20 mouse cellular contexts compared by ENCODE assay signal in the genomic region with DNA sequence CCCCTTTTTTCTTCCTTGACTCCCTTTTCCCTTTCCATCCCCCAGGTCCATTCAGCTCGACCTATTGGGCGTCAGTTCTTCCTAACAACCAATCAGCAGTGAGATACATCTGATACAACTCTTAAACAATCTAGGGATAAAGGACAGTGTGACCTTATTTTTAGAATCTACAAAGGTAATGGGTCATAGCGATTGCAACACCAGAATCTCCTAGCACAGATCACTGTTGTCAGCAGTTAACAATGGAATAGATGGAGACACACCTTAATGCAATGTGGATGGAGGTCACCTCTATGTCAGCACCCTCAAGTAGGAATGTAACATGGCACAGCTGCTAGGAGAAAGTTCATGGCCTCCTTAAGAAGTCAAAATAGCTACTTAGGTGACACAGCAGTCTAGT. TPM values are rescaled to one million over a fixed set of nuclear protein-coding genes. Genes with fewer than 3 reads are reported as not detected.
DNase-seq lines count a peak whose midpoint lies in the region; ATAC-seq and TF ChIP-seq lines count a peak whose summit lies in the region.
"Had no signal": no experiment of that assay in that cellular context is flagged by ENCODE, and none has a peak within 500 bp of the region (broad histone marks: within the 10 kb centered on the region; RNA-seq: fewer than 3 reads in every experiment).

No protein-coding gene starts in this region.

- TF ChIP-seq CTCF in gastrocnemius, adult 2 months (IDR thresholded peaks at IDR 0.05) = no peak
- no peak for TF ChIP-seq CTCF in liver, postnatal 0 days (IDR thresholded peaks at IDR 0.05; ENCODE audit: low read depth)

- H3K4me1 ChIP-seq in liver, postnatal 0 days (ENCODE audit: insufficient read depth) = peaks cover 14% of the 10 kb centered on the region
- no peaks in the 10 kb centered on the region for H3K4me1 ChIP-seq in forebrain, embryonic 16.5 days (replicated peaks; ENCODE audit: control insufficient read depth, insufficient read depth, low read length)
- H3K4me1 ChIP-seq: embryonic facial prominence, embryonic 10.5 days; embryonic facial prominence, embryonic 12.5 days; forebrain, embryonic 13.5 days; forebrain, embryonic 15.5 days had no signal

- no peak overlapping the region for H3K4me3 ChIP-seq in gastrocnemius, adult 2 months
- H3K4me3 ChIP-seq in liver, postnatal 0 days (ENCODE audit: low read depth, low read length) = no peak overlapping the region
- H3K4me3 ChIP-seq in forebrain, embryonic 16.5 days (replicated peaks; ENCODE audit: low read length) = no peak overlapping the region
- H3K4me3 ChIP-seq: embryonic facial prominence, embryonic 10.5 days; embryonic facial prominence, embryonic 12.5 days; forebrain, embryonic 13.5 days; forebrain, embryonic 15.5 days had no signal

- peak overlapping the region; percentile 63; the same call in 1 of the 2 replicates for H3K27ac ChIP-seq in gastrocnemius, adult 2 months
- no peak overlapping the region for H3K27ac ChIP-seq in liver, postnatal 0 days (ENCODE audit: low read depth)
- H3K27ac ChIP-seq in forebrain, embryonic 16.5 days (ENCODE audit: low read length) = no peak overlapping the region
- H3K27ac ChIP-seq: embryonic facial prominence, embryonic 10.5 days; embryonic facial prominence, embryonic 12.5 days; forebrain, embryonic 13.5 days; forebrain, embryonic 15.5 days had no signal

- peaks cover 8% of the 10 kb centered on the region; the same call in 1 of the 2 replicates for H3K36me3 ChIP-seq in liver, postnatal 0 days (replicated peaks; ENCODE audit: insufficient read depth, low read length)
- H3K36me3 ChIP-seq in forebrain, embryonic 16.5 days (ENCODE audit: control insufficient read depth, insufficient read depth) = no peaks in the 10 kb centered on the region
- H3K36me3 ChIP-seq: forebrain, embryonic 15.5 days had no signal

- ATAC-seq in liver, postnatal 0 days = peak; percentile 59
- no peak for ATAC-seq in forebrain, embryonic 16.5 days
- ATAC-seq: activated CD4-positive, CD25-positive, alpha-beta regulatory T cell, adult 4 months; CD4-positive, CD25-positive, alpha-beta regulatory T cell, adult 4 months; forebrain, embryonic 13.5 days; forebrain, embryonic 15.5 days; Patski had no signal

- intact Hi-C loops in gastrocnemius, adult 2 months (cut with DNase I) = no loop called here

- no peaks in the 10 kb centered on the region for H3K9me3 ChIP-seq in liver, postnatal 0 days (ENCODE audit: low read length)
- no peaks in the 10 kb centered on the region for H3K9me3 ChIP-seq in forebrain, embryonic 16.5 days (ENCODE audit: control insufficient read depth, low read length)
- H3K9me3 ChIP-seq: embryonic facial prominence, embryonic 10.5 days; embryonic facial prominence, embryonic 12.5 days; forebrain, embryonic 13.5 days; forebrain, embryonic 15.5 days; G1E had no signal

- no peak for TF ChIP-seq EP300 in liver, postnatal 0 days (IDR thresholded peaks at IDR 0.05; ENCODE audit: low read depth)

- H3K4me2 ChIP-seq in liver, postnatal 0 days (ENCODE audit: low read depth, low read length) = no peak overlapping the region
- no peak overlapping the region for H3K4me2 ChIP-seq in forebrain, embryonic 16.5 days (ENCODE audit: low read length)
- H3K4me2 ChIP-seq: embryonic facial prominence, embryonic 12.5 days; forebrain, embryonic 13.5 days; forebrain, embryonic 15.5 days had no signal

- DNase-seq in gastrocnemius, adult 2 months = no peak
- no peak for DNase-seq in gastrocnemius, postnatal 4 days (ENCODE audit: low spot score in 2 of 2)
- DNase-seq in liver, postnatal 0 days = no peak
- DNase-seq in liver = no peak
- peak; percentile 83 for DNase-seq in R1 (ENCODE audit: low read depth, low spot score)
- DNase-seq in right cerebral cortex, postnatal 10 days (ENCODE audit: low spot score in 2 of 2) = no peak
- DNase-seq: B cell, adult 2 months; cerebellum, adult 11-12 months; cerebellum, adult 2 months; cerebellum, adult 9-10 months had no signal

- WGBS in liver, postnatal 0 days (ENCODE audit: insufficient replicate concordance) = 48% methylated on average over 3 of the region's 3 CpGs
- 43% methylated on average over 3 of the region's 3 CpGs for WGBS in forebrain, embryonic 16.5 days

- H3K27me3 ChIP-seq in liver, postnatal 0 days (ENCODE audit: insufficient read depth, low read length) = no peaks in the 10 kb centered on the region
- H3K27me3 ChIP-seq in forebrain, embryonic 16.5 days (replicated peaks; ENCODE audit: control insufficient read depth, insufficient read depth, low read length) = no peaks in the 10 kb centered on the region
- H3K27me3 ChIP-seq: CH12.LX; embryonic facial prominence, embryonic 12.5 days; forebrain, embryonic 13.5 days; forebrain, embryonic 15.5 days; Patski had no signal

- H3K9ac ChIP-seq in liver, postnatal 0 days (replicated peaks) = no peak overlapping the region
- no peak overlapping the region for H3K9ac ChIP-seq in forebrain, embryonic 16.5 days (replicated peaks; ENCODE audit: low read depth, low read length)
- H3K9ac ChIP-seq: embryonic facial prominence, embryonic 12.5 days; forebrain, embryonic 13.5 days; forebrain, embryonic 15.5 days had no signal

RNA-seq across cellular contexts. Expression of gene Tgoln1, which starts 6.1 kb away (rescaled TPM):
- 10 to 100 TPM; 23.2 to 29.0 TPM for total RNA-seq in gastrocnemius, adult 2 months (2021)
- 10 to 100 TPM; 26.5 to 27.9 TPM for total RNA-seq in gastrocnemius, postnatal 4 days (2021)
- 21.5 and 23.2 TPM in 2 replicates for polyA plus RNA-seq in liver, postnatal 0 days (2015; fragmentation: Nextera tagmentation; extraction: Ambion mirVana)
- 34.6 and 38.0 TPM in 2 replicates for polyA plus RNA-seq in forebrain, embryonic 16.5 days (2015; fragmentation: Nextera tagmentation; extraction: Ambion mirVana)

RNA-seq across cellular contexts. Expression of gene Retsat, which starts 24.6 kb away (rescaled TPM):
- 10 to 100 TPM; 56.1 to 98.6 TPM for total RNA-seq in gastrocnemius, adult 2 months (2021)
- 10 to 100 TPM; 42.6 to 49.5 TPM for total RNA-seq in gastrocnemius, postnatal 4 days (2021)
- polyA plus RNA-seq in liver, postnatal 0 days (2015; fragmentation: Nextera tagmentation; extraction: Ambion mirVana) = 90.4 and 109 TPM in 2 replicates
- 4.1 and 5.0 TPM in 2 replicates for polyA plus RNA-seq in forebrain, embryonic 16.5 days (2015; fragmentation: Nextera tagmentation; extraction: Ambion mirVana)

RNA-seq across cellular contexts. Expression of gene Elmod3, which starts 24.7 kb away (rescaled TPM):
- total RNA-seq in gastrocnemius, adult 2 months (2021) = 1 to 10 TPM; 7.7 to 9.8 TPM
- total RNA-seq in gastrocnemius, postnatal 4 days (2021) = 1 to 10 TPM; 8.1 to 8.8 TPM
- 4.0 and 5.2 TPM in 2 replicates for polyA plus RNA-seq in liver, postnatal 0 days (2015; fragmentation: Nextera tagmentation; extraction: Ambion mirVana)
- polyA plus RNA-seq in forebrain, embryonic 16.5 days (2015; fragmentation: Nextera tagmentation; extraction: Ambion mirVana) = 16.9 and 17.0 TPM in 2 replicates
